ENCODE assay signal across 27 mouse cellular contexts in the genomic region with DNA sequence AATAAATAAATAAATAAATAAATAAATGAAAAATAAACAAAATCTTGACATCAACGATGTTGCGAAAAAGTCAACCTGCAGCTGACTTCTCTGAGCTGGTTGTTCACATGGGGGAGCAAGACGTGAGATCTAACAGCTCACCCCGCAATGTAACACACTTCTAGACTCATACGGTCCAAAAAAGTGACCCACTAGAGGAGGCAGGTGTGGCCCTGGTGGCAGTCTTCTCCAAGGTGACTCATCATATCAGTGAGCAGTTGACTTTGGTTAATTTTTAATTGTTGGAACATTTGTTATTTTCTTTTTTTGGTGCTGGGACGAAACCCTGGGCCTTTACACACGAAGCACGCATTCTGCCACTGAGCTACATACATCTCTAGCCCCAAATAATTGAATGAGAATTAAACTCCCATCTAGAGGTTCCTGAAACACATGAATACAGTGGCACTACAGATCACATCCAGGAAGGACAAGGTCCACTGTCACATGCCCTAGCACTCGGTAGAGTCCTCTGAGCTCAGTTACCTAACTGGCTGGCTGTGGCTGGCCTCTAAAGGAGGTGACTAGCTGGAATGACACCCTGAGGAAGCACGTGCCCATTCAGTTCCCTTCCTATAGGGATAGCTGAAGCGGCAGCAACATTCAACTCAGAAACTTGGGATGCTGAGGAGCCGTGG. TPM values are rescaled to one million over a fixed set of nuclear protein-coding genes. Genes with fewer than 3 reads are reported as not detected.
DNase-seq lines count a peak whose midpoint lies in the region; ATAC-seq lines count a peak whose summit lies in the region.
"Had no signal": no experiment of that assay in that cellular context is flagged by ENCODE, and none has a peak within 500 bp of the region (broad histone marks: within the 10 kb centered on the region; RNA-seq: fewer than 3 reads in every experiment).

No protein-coding gene starts in this region.

- WGBS in kidney, embryonic 16.5 days: 93% methylated on average over 12 of the region's 12 CpGs
- WGBS in intestine, embryonic 16.5 days: 77% methylated on average over 12 of the region's 12 CpGs
- WGBS in liver, embryonic 13.5 days (ENCODE audit: insufficient replicate concordance): 79% methylated on average over 12 of the region's 12 CpGs
- 86% methylated on average over 12 of the region's 12 CpGs for WGBS in stomach, embryonic 16.5 days

- no peak overlapping the region for H3K4me3 ChIP-seq in kidney, embryonic 16.5 days (ENCODE audit: low read length)
- H3K4me3 ChIP-seq in intestine, embryonic 16.5 days (ENCODE audit: low read length): no peak overlapping the region
- no peak overlapping the region for H3K4me3 ChIP-seq in liver, embryonic 13.5 days (replicated peaks)
- H3K4me3 ChIP-seq in stomach, embryonic 16.5 days (replicated peaks; ENCODE audit: low read length): no peak overlapping the region
- H3K4me3 ChIP-seq: embryonic facial prominence, embryonic 12.5 days; erythroblast, embryonic 14.5 days; forebrain, embryonic 13.5 days; heart, adult 2 months; heart, embryonic 15.5 days; neural tube, embryonic 15.5 days had no signal

- no peaks in the 10 kb centered on the region for H3K9me3 ChIP-seq in kidney, embryonic 16.5 days (ENCODE audit: low read length)
- H3K9me3 ChIP-seq in intestine, embryonic 16.5 days (ENCODE audit: control insufficient read depth, low read length): no peaks in the 10 kb centered on the region
- H3K9me3 ChIP-seq in liver, embryonic 13.5 days (replicated peaks): no peaks in the 10 kb centered on the region
- H3K9me3 ChIP-seq in stomach, embryonic 16.5 days (replicated peaks; ENCODE audit: control insufficient read depth, low read length): no peaks in the 10 kb centered on the region
- H3K9me3 ChIP-seq: embryonic facial prominence, embryonic 12.5 days; forebrain, embryonic 13.5 days; G1E; heart, embryonic 15.5 days; neural tube, embryonic 15.5 days had no signal

- H3K4me1 ChIP-seq in kidney, embryonic 16.5 days (ENCODE audit: insufficient read depth, low read length): no peaks in the 10 kb centered on the region
- H3K4me1 ChIP-seq in intestine, embryonic 16.5 days (ENCODE audit: control insufficient read depth, insufficient read depth, low read length): peaks cover 3% of the 10 kb centered on the region
- peaks cover 17% of the 10 kb centered on the region for H3K4me1 ChIP-seq in liver, embryonic 13.5 days (replicated peaks)
- H3K4me1 ChIP-seq in stomach, embryonic 16.5 days (ENCODE audit: control insufficient read depth, insufficient read depth, low read length): no peaks in the 10 kb centered on the region; the same call in 1 of the 2 replicates

- DNase-seq in kidney, adult 18-20 months: peak; percentile 22
- DNase-seq in liver, embryonic 13.5 days: no peak
- DNase-seq in frontal cortex, postnatal 10 days (ENCODE audit: low spot score in 2 of 2): no peak
- DNase-seq in adrenal gland, postnatal 4 days (ENCODE audit: low spot score in 2 of 2): no peak
- DNase-seq: adrenal gland, postnatal 10 days; cerebellum, adult 11 months; cerebellum, postnatal 10 days; gastrocnemius, postnatal 25 days; heart, adult 2 months; left cerebral cortex, postnatal 4 days; lung, adult 18-20 months; right cerebral cortex, postnatal 14 days; thymus, postnatal 14 days had no signal

- H3K9ac ChIP-seq in kidney, embryonic 16.5 days (replicated peaks; ENCODE audit: low read length): no peak overlapping the region
- H3K9ac ChIP-seq in intestine, embryonic 16.5 days (ENCODE audit: low read depth, low read length): no peak overlapping the region
- H3K9ac ChIP-seq in liver, embryonic 13.5 days: no peak overlapping the region
- no peak overlapping the region for H3K9ac ChIP-seq in stomach, embryonic 16.5 days (ENCODE audit: low read length)
- H3K9ac ChIP-seq: embryonic facial prominence, embryonic 12.5 days; forebrain, embryonic 13.5 days; heart, embryonic 15.5 days; neural tube, embryonic 15.5 days had no signal

- ATAC-seq in kidney, embryonic 16.5 days (ENCODE audit: low FRiP score, low TSS enrichment): no peak
- peak; percentile 95 for ATAC-seq in intestine, embryonic 16.5 days
- ATAC-seq in liver, embryonic 13.5 days (ENCODE audit: low read depth): peak; percentile 58
- ATAC-seq in stomach, embryonic 16.5 days (ENCODE audit: insufficient read depth, low FRiP score): peak; percentile 52; the same call in 1 of the 2 replicates
- ATAC-seq: activated CD4-positive, CD25-positive, alpha-beta regulatory T cell, adult 4 months; forebrain, embryonic 13.5 days; hindbrain, postnatal 0 days; midbrain, embryonic 16.5 days had no signal

- no peaks in the 10 kb centered on the region for H3K27me3 ChIP-seq in kidney, embryonic 16.5 days (ENCODE audit: insufficient read depth, low read length)
- H3K27me3 ChIP-seq in intestine, embryonic 16.5 days (replicated peaks; ENCODE audit: control insufficient read depth, insufficient read depth, low read length): no peaks in the 10 kb centered on the region
- H3K27me3 ChIP-seq in liver, embryonic 13.5 days: no peaks in the 10 kb centered on the region
- H3K27me3 ChIP-seq in stomach, embryonic 16.5 days (ENCODE audit: control insufficient read depth, insufficient read depth, low read length): no peaks in the 10 kb centered on the region
- H3K27me3 ChIP-seq: embryonic facial prominence, embryonic 12.5 days; forebrain, embryonic 13.5 days; heart, embryonic 15.5 days; neural tube, embryonic 15.5 days had no signal

- peaks cover 74% of the 10 kb centered on the region for H3K36me3 ChIP-seq in kidney, embryonic 16.5 days (ENCODE audit: insufficient read depth, low read length)
- H3K36me3 ChIP-seq in intestine, embryonic 16.5 days (ENCODE audit: control insufficient read depth, insufficient read depth, low read length): peaks cover 19% of the 10 kb centered on the region
- H3K36me3 ChIP-seq in liver, embryonic 13.5 days: peaks cover 92% of the 10 kb centered on the region
- H3K36me3 ChIP-seq in stomach, embryonic 16.5 days (ENCODE audit: control insufficient read depth, insufficient read depth, low read length): peaks cover 22% of the 10 kb centered on the region

- H3K27ac ChIP-seq in kidney, embryonic 16.5 days (ENCODE audit: low read length): no peak overlapping the region
- H3K27ac ChIP-seq in intestine, embryonic 16.5 days (ENCODE audit: low read length): peak overlapping the region; percentile 73
- H3K27ac ChIP-seq in liver, embryonic 13.5 days: peak overlapping the region; percentile 53
- no peak overlapping the region for H3K27ac ChIP-seq in stomach, embryonic 16.5 days (ENCODE audit: low read length)
- H3K27ac ChIP-seq: embryonic facial prominence, embryonic 12.5 days; forebrain, embryonic 13.5 days; heart, adult 2 months; heart, embryonic 15.5 days; hindbrain, postnatal 0 days; neural tube, embryonic 15.5 days had no signal

- no peak overlapping the region for H3K4me2 ChIP-seq in kidney, embryonic 16.5 days (replicated peaks; ENCODE audit: low read depth, low read length)
- H3K4me2 ChIP-seq in intestine, embryonic 16.5 days (ENCODE audit: low read depth, low read length): no peak overlapping the region
- no peak overlapping the region for H3K4me2 ChIP-seq in liver, embryonic 13.5 days
- H3K4me2 ChIP-seq in stomach, embryonic 16.5 days (ENCODE audit: low read depth, low read length): no peak overlapping the region
- H3K4me2 ChIP-seq: embryonic facial prominence, embryonic 12.5 days; forebrain, embryonic 13.5 days; heart, embryonic 15.5 days; neural tube, embryonic 15.5 days had no signal

RNA-seq across cellular contexts. Expression of a gene that starts 7.2 kb away (rescaled TPM):
- polyA plus RNA-seq in kidney, embryonic 16.5 days (2015; fragmentation: Nextera tagmentation; extraction: Ambion mirVana): 51.6 and 52.6 TPM in 2 replicates
- polyA plus RNA-seq in intestine, embryonic 16.5 days (2015; fragmentation: Nextera tagmentation; extraction: Ambion mirVana): 46.8 and 47.7 TPM in 2 replicates
- 24.8 and 29.7 TPM in 2 replicates for polyA plus RNA-seq in liver, embryonic 13.5 days (2015; fragmentation: Nextera tagmentation; extraction: Ambion mirVana)
- 40.3 and 42.3 TPM in 2 replicates for polyA plus RNA-seq in stomach, embryonic 16.5 days (2015; fragmentation: Nextera tagmentation; extraction: Ambion mirVana)
- 10 to 100 TPM; 40.7 to 43.0 TPM for total RNA-seq in adrenal gland, postnatal 4 days (2021)

RNA-seq across cellular contexts. Expression of a gene that starts 16.3 kb away (rescaled TPM):
- polyA plus RNA-seq in kidney, embryonic 16.5 days (2015; fragmentation: Nextera tagmentation; extraction: Ambion mirVana): not detected in 2 replicates
- 0.33 and 0.34 TPM in 2 replicates for polyA plus RNA-seq in intestine, embryonic 16.5 days (2015; fragmentation: Nextera tagmentation; extraction: Ambion mirVana)
- 1.0 and 1.2 TPM in 2 replicates for polyA plus RNA-seq in liver, embryonic 13.5 days (2015; fragmentation: Nextera tagmentation; extraction: Ambion mirVana)
- 0.20 and 0.21 TPM in 2 replicates for polyA plus RNA-seq in stomach, embryonic 16.5 days (2015; fragmentation: Nextera tagmentation; extraction: Ambion mirVana)
- total RNA-seq in adrenal gland, postnatal 4 days (2021): under 1 TPM; 0.08 to 0.85 TPM
- total RNA-seq: G1E; gastrocnemius, postnatal 25 days; heart, adult 2 months; hematopoietic stem cell, adult 5-6 weeks; hindbrain, postnatal 0 days; left cerebral cortex, postnatal 4 days had no signal
- polyA plus RNA-seq: activated CD4-positive, CD25-positive, alpha-beta regulatory T cell, adult 4 months; embryonic facial prominence, embryonic 12.5 days; erythroblast, embryonic 14.5 days; forebrain, embryonic 13.5 days; G1E; heart, adult 2 months; heart, embryonic 15.5 days; hindbrain, postnatal 0 days; midbrain, embryonic 16.5 days; neural tube, embryonic 15.5 days had no signal

RNA-seq across cellular contexts. Expression of a gene that starts 23.1 kb away (rescaled TPM):
- polyA plus RNA-seq in kidney, embryonic 16.5 days (2015; fragmentation: Nextera tagmentation; extraction: Ambion mirVana): 0.07 and 0.10 TPM in 2 replicates
- polyA plus RNA-seq in intestine, embryonic 16.5 days (2015; fragmentation: Nextera tagmentation; extraction: Ambion mirVana): 0.06 TPM in 1 of 2 replicates, not detected in the other
- 0.08 and 0.09 TPM in 2 replicates for polyA plus RNA-seq in liver, embryonic 13.5 days (2015; fragmentation: Nextera tagmentation; extraction: Ambion mirVana)
- 0.10 and 0.15 TPM in 2 replicates for polyA plus RNA-seq in stomach, embryonic 16.5 days (2015; fragmentation: Nextera tagmentation; extraction: Ambion mirVana)
- under 1 TPM; 0.31 to 0.73 TPM for total RNA-seq in adrenal gland, postnatal 4 days (2021)
- total RNA-seq: G1E; gastrocnemius, postnatal 25 days; heart, adult 2 months; hematopoietic stem cell, adult 5-6 weeks; hindbrain, postnatal 0 days; left cerebral cortex, adult 18-20 months had no signal
- polyA plus RNA-seq: embryonic facial prominence, embryonic 12.5 days; forebrain, embryonic 13.5 days; heart, adult 2 months had no signal

RNA-seq across cellular contexts. Expression of a gene that starts 23.2 kb away (rescaled TPM):
- 240 and 248 TPM in 2 replicates for polyA plus RNA-seq in kidney, embryonic 16.5 days (2015; fragmentation: Nextera tagmentation; extraction: Ambion mirVana)
- 269 and 299 TPM in 2 replicates for polyA plus RNA-seq in intestine, embryonic 16.5 days (2015; fragmentation: Nextera tagmentation; extraction: Ambion mirVana)
- polyA plus RNA-seq in liver, embryonic 13.5 days (2015; fragmentation: Nextera tagmentation; extraction: Ambion mirVana): 105 and 116 TPM in 2 replicates
- 245 and 251 TPM in 2 replicates for polyA plus RNA-seq in stomach, embryonic 16.5 days (2015; fragmentation: Nextera tagmentation; extraction: Ambion mirVana)
- total RNA-seq in adrenal gland, postnatal 4 days (2021): 100 to 1,000 TPM; 151 to 163 TPM

RNA-seq across cellular contexts. Expression of a gene that starts 40.6 kb away (rescaled TPM):
- 61.0 and 63.9 TPM in 2 replicates for polyA plus RNA-seq in kidney, embryonic 16.5 days (2015; fragmentation: Nextera tagmentation; extraction: Ambion mirVana)
- 76.1 and 83.5 TPM in 2 replicates for polyA plus RNA-seq in intestine, embryonic 16.5 days (2015; fragmentation: Nextera tagmentation; extraction: Ambion mirVana)
- polyA plus RNA-seq in liver, embryonic 13.5 days (2015; fragmentation: Nextera tagmentation; extraction: Ambion mirVana): 39.7 and 43.6 TPM in 2 replicates
- polyA plus RNA-seq in stomach, embryonic 16.5 days (2015; fragmentation: Nextera tagmentation; extraction: Ambion mirVana): 59.9 and 61.8 TPM in 2 replicates
- total RNA-seq in adrenal gland, postnatal 4 days (2021): 100 to 1,000 TPM in 1 of 2 experiments, 10 to 100 TPM in 1; 90.9 to 103 TPM

Comparison
In these comparisons a context has a peak if more than half of its experiments do, and no peak if none do; other contexts are left out.
1. H3K27ac ChIP-seq: peak in intestine, embryonic 16.5 days (single experiment) and liver, embryonic 13.5 days (single experiment); none in kidney, embryonic 16.5 days (single experiment) and stomach, embryonic 16.5 days (single experiment).